Mouse (Mus musculus): ENCODE results near the gene Fscn3. TPM values are rescaled to one million over a fixed set of nuclear protein-coding genes. Genes with fewer than 3 reads are reported as not detected.

Fscn3 gene
- total and polyA plus RNA-seq, 2 experiments from 2014 or later, result not detected

DNA sequence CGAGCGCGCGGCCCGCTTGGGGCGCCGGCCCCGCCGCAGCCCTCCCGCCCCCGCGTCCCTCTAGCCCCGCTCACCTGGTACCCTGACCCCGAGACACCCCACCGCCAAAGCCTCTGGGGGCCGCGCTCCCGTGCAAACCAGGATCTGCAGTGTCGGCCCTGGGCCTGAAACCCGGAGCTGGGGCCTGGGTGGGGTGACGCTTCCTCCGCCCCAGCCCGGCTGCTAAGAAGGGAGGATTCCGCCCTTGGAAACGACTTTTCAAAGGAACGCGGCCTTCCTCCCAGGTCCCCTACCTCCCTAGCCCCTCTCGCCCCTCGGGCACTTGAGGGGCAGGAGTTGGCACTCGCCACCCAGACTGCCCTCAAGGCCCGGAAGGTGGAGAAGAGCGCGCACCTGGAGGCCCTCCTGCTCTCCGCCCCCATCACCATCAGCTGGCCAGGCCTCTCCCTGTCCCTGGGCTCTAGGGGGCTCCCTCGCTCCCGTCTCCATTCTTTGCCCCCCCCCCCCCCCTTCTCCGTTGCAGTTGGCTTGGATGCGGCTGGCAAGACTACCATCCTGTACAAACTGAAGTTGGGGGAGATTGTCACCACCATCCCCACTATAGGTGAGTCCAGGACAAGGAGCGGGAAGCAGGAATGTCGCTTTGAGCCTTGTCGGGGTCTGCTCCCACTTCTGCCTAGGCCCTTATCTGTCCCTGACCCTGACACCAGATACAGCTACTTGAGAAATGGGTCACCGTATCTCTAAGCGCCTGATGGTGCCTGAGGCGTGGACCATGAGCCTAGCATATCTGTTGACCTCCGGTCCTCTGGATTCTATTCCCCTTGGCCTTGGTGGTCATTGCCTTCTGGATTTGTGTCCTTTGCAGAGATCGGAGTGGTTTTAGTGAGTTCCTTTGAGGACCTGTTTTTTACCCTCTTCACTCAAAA lies 3.6 kb upstream of the Fscn3 start:
- Histone ChIP-seq H3K9me3 (ENCODE audit: low read length) (no peaks in the 10 kb centered on the region), H3K4me2 (ENCODE audit: low read depth, low read length) (peak overlapping the region; percentile 72), H3K4me3 (ENCODE audit: low read length) (peak overlapping the region; percentile 98), H3K9ac (replicated peaks; ENCODE audit: low read length) (peak overlapping the region; percentile 98), H3K27ac (peak overlapping the region; percentile 85), H3K36me3 (ENCODE audit: insufficient read depth, low read length) (peaks cover 13% of the 10 kb centered on the region), H3K27me3 (ENCODE audit: insufficient read depth, low read length) (no peaks in the 10 kb centered on the region), H3K4me1 (ENCODE audit: insufficient read depth, low read length) (peaks cover 30% of the 10 kb centered on the region)
- peak; percentile 57 for DNase-seq (ENCODE audit: low spot score)
- TF ChIP-seq CTCF (IDR thresholded peaks at IDR 0.05; ENCODE audit: low read depth), result peak; percentile 49
- peak; percentile 57 for ATAC-seq
- WGBS, result 13% methylated on average over 40 of the region's 46 CpGs

- H3K9ac ChIP-seq (replicated peaks; ENCODE audit: low read length), result 0 out of 2 replicates have a peak overlapping the region, but pooled peaks have one; percentile 98
- TF ChIP-seq CTCF (IDR thresholded peaks at IDR 0.05; ENCODE audit: low read depth), result no peak
- ATAC-seq (no peak), DNase-seq (ENCODE audit: low spot score) (no peak)
- H3K27me3 ChIP-seq (ENCODE audit: insufficient read depth, low read length), result no peaks in the 10 kb centered on the region
- peak overlapping the region; percentile 72; the same call in 1 of the 2 replicates for H3K4me2 ChIP-seq (ENCODE audit: low read depth, low read length)
- H3K27ac ChIP-seq, result no peak overlapping the region
- peaks cover 25% of the 10 kb centered on the region for H3K4me1 ChIP-seq (ENCODE audit: insufficient read depth, low read length)
- 82% methylated on average over 6 of the region's 6 CpGs for WGBS
- H3K9me3 ChIP-seq (ENCODE audit: low read length), result no peaks in the 10 kb centered on the region
- no peak overlapping the region for H3K4me3 ChIP-seq (ENCODE audit: low read length)
- H3K36me3 ChIP-seq (ENCODE audit: insufficient read depth, low read length), result peaks cover 13% of the 10 kb centered on the region
Measured at GRCm38 (mm10) chr6:28425019-28425418, 2.6 kb upstream of the Fscn3 start.

- Histone ChIP-seq H3K9ac (replicated peaks; ENCODE audit: low read length) (no peak within 1 kb of the TSS), H3K4me3 (ENCODE audit: low read length) (no peak within 1 kb of the TSS), H3K27ac (no peak within 1 kb of the TSS), H3K27me3 (ENCODE audit: insufficient read depth, low read length) (no peaks in the 10 kb centered on the region), H3K9me3 (ENCODE audit: low read length) (no peaks in the 10 kb centered on the region), H3K4me1 (ENCODE audit: insufficient read depth, low read length) (peaks cover 10% of the 10 kb centered on the region; the same call in 1 of the 2 replicates), H3K4me2 (ENCODE audit: low read depth, low read length) (no peak within 1 kb of the TSS), H3K36me3 (ENCODE audit: insufficient read depth, low read length) (peaks cover 13% of the 10 kb centered on the region)
- TF ChIP-seq CTCF (IDR thresholded peaks at IDR 0.05; ENCODE audit: low read depth), result no peak
- 93% methylated on average over 3 of the region's 3 CpGs for WGBS
- DNase-seq (ENCODE audit: low spot score), result no peak
- ATAC-seq, result no peak
Measured at GRCm38 (mm10) chr6:28428290-28428689, 701 bp downstream of the Fscn3 start, which contains the start of gene Gcc1. Gene Gcc1, minus strand, starts transcription at chr6:28428390.

- H3K4me2 ChIP-seq (ENCODE audit: low read depth, low read length), result no peak overlapping the region
- ATAC-seq (no peak), DNase-seq (ENCODE audit: low spot score) (no peak)
- peaks cover 1% of the 10 kb centered on the region; the same call in 1 of the 2 replicates for H3K4me1 ChIP-seq (ENCODE audit: insufficient read depth, low read length)
- 81% methylated on average over 11 of the region's 11 CpGs for WGBS
- H3K9ac ChIP-seq (replicated peaks; ENCODE audit: low read length), result no peak overlapping the region
- H3K27ac ChIP-seq, result no peak overlapping the region
- no peaks in the 10 kb centered on the region for H3K27me3 ChIP-seq (ENCODE audit: insufficient read depth, low read length)
- peaks cover 13% of the 10 kb centered on the region for H3K36me3 ChIP-seq (ENCODE audit: insufficient read depth, low read length)
- no peak overlapping the region for H3K4me3 ChIP-seq (ENCODE audit: low read length)
- TF ChIP-seq CTCF (IDR thresholded peaks at IDR 0.05; ENCODE audit: low read depth), result no peak
- no peaks in the 10 kb centered on the region for H3K9me3 ChIP-seq (ENCODE audit: low read length)
Measured at GRCm38 (mm10) chr6:28429870-28430269, 2.3 kb downstream of the Fscn3 start.

GRCm38 (mm10) chr6:28430795-28431537 lies 3.4 kb downstream of the Fscn3 start:
- Histone ChIP-seq H3K9ac (replicated peaks; ENCODE audit: low read length) (no peak overlapping the region), H3K4me2 (ENCODE audit: low read depth, low read length) (no peak overlapping the region), H3K36me3 (ENCODE audit: insufficient read depth, low read length) (peaks cover 10% of the 10 kb centered on the region), H3K4me3 (ENCODE audit: low read length) (no peak overlapping the region), H3K27ac (no peak overlapping the region), H3K9me3 (ENCODE audit: low read length) (no peaks in the 10 kb centered on the region), H3K4me1 (ENCODE audit: insufficient read depth, low read length) (no peaks in the 10 kb centered on the region), H3K27me3 (ENCODE audit: insufficient read depth, low read length) (no peaks in the 10 kb centered on the region)
- no peak for TF ChIP-seq CTCF (IDR thresholded peaks at IDR 0.05; ENCODE audit: low read depth)
- ATAC-seq (no peak), DNase-seq (ENCODE audit: low spot score) (no peak)
- WGBS, result 83% methylated on average over 10 of the region's 10 CpGs

DNA sequence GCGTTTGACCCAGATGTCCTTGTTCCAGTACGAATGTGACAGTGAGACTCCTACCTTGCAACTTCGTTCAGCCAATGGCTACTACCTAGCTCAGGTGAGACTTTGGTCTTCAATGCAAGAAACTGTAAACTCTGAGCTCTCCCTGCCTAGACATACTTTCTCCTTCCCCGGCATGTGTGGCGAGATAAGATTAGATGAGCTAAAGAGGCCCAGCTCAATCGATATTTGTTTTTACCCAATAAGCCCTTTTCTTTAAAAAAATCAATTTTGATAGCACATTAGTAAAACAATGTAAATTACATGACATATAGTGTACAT lies 3.9 kb downstream of the Fscn3 start:
- TF ChIP-seq CTCF (IDR thresholded peaks at IDR 0.05; ENCODE audit: low read depth), result no peak
- 78% methylated on average over 6 of the region's 6 CpGs for WGBS

More for the DNA sequence above, 3.9 kb downstream of the Fscn3 start:
- no peak overlapping the region for H3K4me3 ChIP-seq (ENCODE audit: low read length)
- peaks cover 4% of the 10 kb centered on the region; the same call in 1 of the 2 replicates for H3K36me3 ChIP-seq (ENCODE audit: insufficient read depth, low read length)
- H3K27ac ChIP-seq, result no peak overlapping the region
- no peak for DNase-seq (ENCODE audit: low spot score)
- no peaks in the 10 kb centered on the region for H3K9me3 ChIP-seq (ENCODE audit: low read length)
- H3K27me3 ChIP-seq (ENCODE audit: insufficient read depth, low read length), result no peaks in the 10 kb centered on the region
- no peak overlapping the region for H3K9ac ChIP-seq (replicated peaks; ENCODE audit: low read length)
- no peak overlapping the region for H3K4me2 ChIP-seq (ENCODE audit: low read depth, low read length)
- ATAC-seq, result no peak
- no peaks in the 10 kb centered on the region for H3K4me1 ChIP-seq (ENCODE audit: insufficient read depth, low read length)
